Mouse (Mus musculus) lung, postnatal 0 days (tissue): Measurements from ENCODE around the gene Schip1.

Source experiments
- CTCF ChIP-seq: IDR thresholded peaks from 2 replicates; pipeline ENCODE4 v1.5.1; 2016; ENCODE audit warnings: antibody characterized with exemption, mild to moderate bottlenecking
- EP300 ChIP-seq: IDR thresholded peaks from 2 replicates; pipeline ENCODE4 v1.6.1; 2016; ENCODE audit warnings: antibody characterized with exemption, mild to moderate bottlenecking, control low read depth

GRCm38 (mm10) chr3:68542944-68543501 is 478.4 kb downstream of the Schip1 start:
- TF ChIP-seq EP300 (0 out of 2 replicates have a peak, but pooled peaks have one; percentile 32), CTCF (peak; percentile 77)
